Mouse (Mus musculus) layer of hippocampus, adult 18-20 months (tissue): ENCODE data around the gene Gps2. TPM values are rescaled to one million over a fixed set of nuclear protein-coding genes. Genes with fewer than 3 reads are reported as not detected.
A peak's percentile ranks its signal among the peaks of the same experiment; 100 is the strongest.
"Not testable (repeated sequence)": the region's sequence is repeated elsewhere in the genome, so short reads cannot be mapped to it uniquely, and the experiment has no call there.

Source experiments
- DNase-seq, 2 experiments: peaks; one replicate each; pipeline ENCODE4 v3.0.0; 2022; ENCODE audit warnings: low spot score in 2 of 2
- total RNA-seq, 2 experiments: library from RNA; stranded (reverse); gene quantifications; 2 replicates each; pipeline ENCODE4 v1.2.3; 2021

Gene Gps2
- total RNA-seq, 2 experiments from 2014 or later: 35.7 to 36.1 TPM

DNA sequence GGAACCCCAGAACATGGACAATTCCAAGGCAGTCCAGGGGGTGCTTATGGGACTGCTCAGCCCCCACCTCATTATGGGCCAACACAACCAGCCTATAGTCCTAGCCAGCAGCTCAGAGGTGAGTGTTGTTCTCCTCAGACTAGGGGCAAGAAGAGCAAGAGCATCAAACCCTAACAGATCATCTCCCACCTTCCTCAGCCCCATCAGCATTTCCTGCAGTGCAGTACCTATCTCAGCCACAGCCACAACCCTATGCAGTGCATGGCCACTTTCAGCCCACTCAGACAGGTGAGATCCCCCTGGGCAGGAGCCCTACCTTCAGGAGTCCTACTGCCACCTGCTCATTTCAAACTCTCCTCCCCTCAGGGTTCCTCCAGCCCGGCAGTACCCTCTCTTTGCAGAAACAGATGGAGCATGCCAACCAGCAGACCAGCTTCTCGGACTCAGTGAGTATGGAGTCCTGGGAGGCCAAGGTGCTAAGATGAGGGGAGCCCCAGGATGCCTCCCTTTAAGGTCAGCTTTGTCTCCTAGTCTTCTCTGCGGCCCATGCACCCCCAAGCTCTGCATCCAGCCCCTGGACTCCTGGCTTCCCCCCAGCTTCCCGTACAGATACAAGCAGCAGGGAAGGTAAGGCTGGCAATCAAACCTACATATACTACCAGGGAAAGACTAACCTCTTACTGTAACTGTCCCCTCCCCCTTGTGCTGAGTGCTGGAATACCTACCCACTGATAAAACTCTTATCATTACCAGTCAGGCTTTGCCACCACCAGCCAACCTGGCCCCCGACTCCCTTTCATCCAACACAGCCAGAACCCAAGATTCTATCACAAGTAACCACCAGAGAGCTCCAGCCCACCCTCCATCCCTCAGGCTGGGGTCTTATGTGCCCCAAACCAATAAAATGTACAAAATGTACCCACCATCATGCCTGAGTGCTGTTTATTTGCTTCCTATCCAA is 2.3 kb downstream of the Gps2 start:
- DNase-seq: no peak

DNA sequence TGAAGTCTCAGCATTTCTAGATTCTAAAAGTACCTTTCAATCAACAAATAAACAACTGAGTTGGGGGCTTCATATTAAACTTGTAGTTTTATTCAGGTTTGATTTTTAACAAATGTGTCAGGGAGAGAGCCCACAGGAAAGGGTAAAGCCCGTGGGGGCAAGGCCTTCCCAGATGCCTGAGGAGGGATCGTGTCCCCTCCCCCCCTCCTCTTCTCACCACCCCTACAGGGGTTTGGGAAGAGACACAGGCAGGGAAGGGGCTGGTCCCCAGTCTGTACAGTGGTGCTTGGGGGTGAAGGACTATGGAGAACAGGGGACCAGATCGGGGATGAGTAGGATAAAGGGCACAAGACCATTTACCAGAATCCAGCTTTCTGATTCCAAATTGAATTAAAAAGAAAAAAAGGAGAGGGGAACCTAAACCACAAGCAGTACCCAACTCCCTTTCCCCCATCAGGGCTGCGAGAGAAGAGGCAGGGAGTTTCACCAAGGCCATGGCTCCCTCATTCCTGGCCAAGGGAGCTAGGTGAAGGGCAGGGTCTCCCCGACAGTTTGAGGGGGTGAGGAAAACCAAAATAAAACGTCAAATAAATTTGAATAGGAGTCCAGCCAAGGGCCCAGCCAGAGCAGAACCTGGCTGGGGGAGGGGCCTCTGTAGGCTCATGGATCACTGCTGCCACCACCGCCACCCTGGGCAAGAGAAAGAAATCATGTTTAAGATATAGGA is 3.1 kb downstream of the Gps2 start:
- not testable (repeated sequence) for DNase-seq

DNA sequence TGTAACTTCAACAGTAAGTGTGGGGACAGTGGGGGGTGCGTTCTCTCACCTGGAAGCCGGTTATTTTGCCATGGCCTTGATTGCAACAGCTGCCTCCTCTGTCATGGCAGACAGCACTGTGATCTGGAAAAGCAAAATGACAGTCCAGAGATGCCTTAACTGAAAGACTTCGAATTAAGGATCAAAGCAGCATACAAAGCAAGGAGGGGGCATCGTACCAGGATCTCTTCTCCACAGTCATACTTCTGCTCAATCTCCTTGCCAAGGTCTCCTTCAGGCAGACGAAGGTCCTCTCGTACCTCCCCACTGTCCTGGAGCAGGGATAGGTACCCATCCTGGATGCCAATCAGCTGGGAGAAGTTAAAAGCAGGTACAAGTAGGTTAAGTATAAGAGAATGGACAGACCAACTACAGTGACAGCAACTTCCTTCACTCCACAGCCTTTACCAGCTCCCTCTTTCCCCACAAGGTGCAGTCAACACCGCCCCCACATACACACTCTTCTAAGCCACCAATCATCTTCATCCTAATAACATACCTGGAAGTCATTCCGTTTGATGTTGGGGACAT is 3.8 kb downstream of the Gps2 start:
- no peak for DNase-seq

DNA sequence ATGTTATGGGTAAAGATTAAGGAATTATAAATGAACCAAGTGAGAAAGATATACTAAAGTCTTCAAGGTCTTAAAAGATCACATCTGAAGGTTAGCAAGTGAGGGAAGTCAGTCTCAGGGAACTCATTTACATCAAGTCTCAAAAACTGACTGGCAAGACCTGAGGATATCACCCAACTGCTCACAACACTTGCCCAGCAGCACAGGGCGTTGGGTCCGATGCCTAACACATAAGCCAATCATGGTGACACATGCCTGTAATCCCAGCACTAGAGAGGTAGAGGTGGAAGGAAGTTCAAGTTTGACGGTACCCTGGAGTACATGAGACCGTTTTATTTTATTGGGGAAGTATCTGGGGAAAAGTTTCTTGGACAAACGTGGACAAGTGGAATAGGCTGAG is 4.4 kb downstream of the Gps2 start:
- DNase-seq: no peak

DNA sequence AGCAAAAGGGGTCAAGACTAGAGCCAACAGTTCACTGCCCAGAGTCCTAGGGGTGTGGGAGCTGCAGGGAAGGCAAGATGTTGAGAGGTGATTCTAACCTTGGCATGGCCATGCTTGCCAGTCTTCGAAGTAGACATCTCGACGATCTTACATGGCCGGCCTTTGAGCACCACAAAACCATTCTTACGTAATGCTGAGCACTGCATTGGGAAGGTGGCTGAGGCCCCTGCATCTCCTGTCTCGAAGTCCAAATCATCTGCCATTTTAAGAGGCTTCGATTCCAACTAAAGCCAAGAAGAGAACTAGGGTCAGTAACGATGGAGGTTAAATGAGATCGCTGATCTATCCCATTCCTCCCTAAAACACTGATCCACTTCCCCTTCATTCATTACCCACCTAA is 5.4 kb downstream of the Gps2 start:
- no peak for DNase-seq

DNA sequence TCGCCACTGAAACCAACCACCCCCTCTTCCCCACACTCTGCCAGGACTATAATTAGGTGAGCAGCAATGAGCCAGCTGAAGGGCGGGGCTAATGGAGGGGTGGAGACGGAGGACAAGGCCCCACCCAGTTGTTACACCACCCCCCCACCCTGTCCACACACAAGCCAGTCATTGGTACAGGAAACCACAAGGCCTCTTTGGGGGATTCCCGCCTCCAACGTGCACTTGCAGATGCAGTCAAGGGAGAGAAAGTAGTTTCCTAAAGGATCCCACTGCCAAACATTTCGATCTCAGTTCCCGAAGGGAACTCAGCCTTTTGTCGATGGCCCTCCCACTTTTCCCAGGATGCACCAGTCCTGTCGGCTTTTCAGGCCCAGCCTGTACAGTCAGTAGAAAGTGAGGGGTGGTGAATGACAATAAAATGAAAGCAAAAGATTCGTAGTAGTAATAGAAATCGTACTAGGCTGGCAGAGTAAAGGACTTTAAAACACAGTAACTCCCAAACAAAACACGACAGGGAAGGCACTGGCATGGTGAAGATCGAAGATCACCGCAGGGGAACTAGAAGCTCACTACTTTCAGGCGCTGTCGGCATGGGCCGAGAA is 6.1 kb downstream of the Gps2 start:
- peak in 1 of 2 experiments; percentile 60 for DNase-seq

DNA sequence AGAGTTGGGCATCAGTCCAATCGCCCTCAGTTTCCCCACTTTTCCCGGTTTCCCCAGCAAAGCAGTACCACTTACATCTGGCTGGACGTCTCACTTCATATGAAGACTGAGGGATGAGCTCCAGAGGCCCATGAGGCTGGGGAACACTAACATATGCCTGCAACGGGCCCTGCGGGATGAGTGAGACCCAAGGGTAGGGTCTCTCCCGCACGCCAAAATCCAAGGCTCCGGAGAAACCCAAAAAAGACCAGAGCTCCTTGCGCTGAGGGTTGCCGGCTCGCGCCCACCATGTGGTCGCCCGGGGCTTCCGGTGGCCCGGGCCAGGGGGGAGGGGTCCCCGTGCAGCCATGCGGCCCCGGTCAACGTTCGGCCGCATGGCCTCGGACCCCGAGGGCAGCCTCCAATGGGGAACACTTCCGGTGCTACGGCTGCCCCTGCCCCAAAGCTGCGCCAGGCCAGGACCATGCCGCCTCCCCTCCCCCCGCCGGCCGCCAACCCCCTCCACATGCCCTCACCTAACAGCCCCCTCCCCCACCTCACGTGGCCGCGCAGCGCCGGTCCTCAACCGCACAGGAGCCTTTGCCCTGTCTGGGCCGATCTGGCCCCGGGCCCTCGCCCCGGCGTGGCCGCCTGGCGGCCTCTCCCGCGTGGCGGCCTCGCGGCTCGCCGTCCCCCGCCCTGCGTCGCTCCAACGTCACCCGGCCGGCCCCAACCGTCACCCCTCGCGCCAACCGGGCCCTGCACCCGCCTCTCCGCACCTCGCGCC is 6.8 kb downstream of the Gps2 start:
- peak in 1 of 2 experiments; percentile 25 for DNase-seq

DNA sequence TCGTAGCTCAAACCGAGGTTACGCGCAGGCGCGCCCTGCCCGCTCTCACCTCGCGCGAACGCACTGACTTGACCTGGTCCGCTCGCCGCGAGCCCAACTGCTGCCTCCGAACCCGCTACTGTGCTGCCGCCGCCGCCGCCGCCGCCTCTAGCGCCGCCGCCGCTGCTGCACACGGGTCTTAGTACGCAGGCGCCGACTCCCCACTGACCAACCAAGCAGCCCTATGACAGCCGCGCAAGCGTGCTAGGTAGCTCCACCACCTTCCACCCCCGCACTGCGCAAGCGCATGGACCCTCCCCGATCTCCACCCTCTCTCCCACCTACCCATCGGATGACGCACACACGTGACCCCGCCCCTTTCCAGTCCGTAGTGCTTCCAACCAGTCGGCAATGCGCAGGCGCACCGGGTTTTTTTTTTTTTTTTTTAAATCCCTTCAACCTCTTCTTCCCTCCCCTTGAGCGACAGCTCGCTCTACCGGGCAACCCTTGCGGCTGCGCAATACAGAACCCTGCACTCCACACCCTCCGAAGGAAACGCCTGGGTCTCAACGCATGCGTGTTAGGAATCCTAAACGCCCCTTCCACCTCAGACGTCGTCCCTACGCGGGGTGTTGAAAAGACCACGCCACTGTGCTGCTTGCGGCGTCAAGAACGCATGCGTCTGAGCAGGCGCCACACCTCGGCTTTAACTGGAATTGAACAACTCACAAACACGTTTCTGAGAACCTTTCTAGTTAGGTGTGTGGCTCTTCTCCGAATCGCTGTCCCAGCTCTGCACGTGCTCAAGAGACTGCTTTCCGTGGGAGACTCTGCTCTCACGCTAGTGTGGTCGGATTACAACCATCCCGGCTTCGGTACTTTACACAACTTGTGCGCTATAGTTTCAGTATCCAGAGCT is 7.7 kb downstream of the Gps2 start, which contains the start of gene Eif5a:
Eif5a (minus strand) TSS at position 845 of the 898 bp plus-strand sequence.
- DNase-seq: peak; percentile 100

DNA sequence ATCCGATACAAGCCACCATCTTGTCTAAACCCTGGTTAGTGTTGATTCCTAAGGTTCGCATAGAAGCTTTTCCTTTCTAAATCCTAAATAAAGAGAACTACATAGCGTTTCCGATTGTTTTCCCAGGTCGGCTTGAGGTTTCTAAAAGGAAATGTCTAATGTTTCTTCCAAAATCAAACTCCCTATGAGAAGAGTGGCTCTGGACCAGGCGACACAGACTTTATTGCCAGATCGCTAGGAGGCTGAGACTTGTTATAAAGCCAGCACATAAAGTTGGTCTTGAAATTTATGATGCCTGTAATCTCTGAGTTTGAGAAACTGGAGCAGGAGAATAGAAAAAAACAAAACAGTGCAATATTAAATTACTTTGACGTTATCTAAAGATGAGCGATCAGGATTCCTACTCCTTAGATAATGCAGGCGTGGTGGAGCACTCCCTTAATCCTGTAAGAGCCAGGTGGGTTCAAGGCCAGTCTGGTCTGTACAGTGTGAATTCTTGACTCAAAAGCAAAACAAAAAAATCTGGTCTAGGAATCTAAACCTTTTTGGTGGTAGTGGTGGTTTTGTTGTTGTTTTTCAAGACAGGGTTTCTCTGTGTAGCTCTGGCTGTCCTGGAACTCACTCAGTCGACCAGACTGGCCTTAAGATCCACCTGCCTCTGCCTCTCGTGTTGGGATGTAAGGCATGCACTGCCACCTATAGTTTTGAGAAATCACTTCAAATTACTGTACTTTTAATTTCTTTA is 8.5 kb downstream of the Gps2 start:
- DNase-seq: no peak

DNA sequence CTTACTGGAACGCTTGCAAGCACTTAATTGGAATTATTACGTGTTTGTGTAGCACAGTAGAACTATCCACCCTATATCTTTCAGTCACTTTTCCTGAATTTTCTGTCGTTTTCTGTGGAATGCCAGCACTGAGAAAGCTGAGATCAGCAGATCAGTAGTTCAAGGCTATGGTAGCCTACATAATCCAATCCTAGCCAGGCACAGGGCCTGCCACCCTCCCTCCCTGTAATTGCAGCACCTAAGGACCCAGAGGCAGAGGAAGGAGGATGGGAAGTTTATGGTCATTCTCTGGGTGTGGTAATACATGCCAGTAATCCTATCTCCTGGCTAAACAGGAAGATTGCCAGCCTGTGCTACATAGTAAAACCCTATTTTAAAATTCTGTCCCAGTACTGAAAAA is 9.1 kb downstream of the Gps2 start:
- DNase-seq: no peak

DNA sequence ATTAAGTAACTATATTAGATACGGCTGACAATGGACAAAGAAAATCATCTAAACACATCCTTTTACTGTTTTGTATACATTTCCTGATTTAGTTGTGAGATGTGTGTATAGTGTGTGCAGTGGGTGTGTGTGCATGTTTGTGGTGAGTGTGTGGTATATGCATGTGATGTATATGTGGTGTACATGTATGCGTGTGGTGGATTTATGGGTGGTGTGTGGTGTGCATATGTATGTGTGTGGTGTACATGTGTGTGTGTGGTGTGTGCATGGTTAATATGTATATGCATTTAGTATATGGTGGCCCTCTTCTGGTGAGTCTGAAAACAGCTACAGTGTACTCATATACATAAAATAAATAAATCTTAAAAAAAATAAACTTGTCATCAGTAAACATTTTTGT is 13.8 kb downstream of the Gps2 start:
- DNase-seq: no peak

DNA sequence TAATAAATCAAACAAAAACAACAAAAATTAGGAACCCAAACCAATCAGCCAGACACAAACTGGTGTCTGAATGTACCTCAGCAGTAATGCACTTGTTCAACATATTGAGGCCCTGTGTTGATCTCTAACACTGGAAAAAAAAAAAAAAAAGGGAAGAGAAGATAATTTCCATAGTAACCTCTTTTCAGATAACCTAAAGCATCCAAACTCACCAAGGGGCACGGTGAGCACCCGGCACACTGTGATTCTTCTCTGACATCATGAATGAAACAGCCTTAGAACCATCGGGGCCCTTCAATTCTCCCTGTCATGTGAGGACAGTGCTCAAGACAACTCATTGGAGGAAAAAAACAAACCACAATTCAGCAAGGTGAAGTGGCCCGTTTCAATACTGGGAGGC is 16.0 kb downstream of the Gps2 start:
- no peak for DNase-seq

DNA sequence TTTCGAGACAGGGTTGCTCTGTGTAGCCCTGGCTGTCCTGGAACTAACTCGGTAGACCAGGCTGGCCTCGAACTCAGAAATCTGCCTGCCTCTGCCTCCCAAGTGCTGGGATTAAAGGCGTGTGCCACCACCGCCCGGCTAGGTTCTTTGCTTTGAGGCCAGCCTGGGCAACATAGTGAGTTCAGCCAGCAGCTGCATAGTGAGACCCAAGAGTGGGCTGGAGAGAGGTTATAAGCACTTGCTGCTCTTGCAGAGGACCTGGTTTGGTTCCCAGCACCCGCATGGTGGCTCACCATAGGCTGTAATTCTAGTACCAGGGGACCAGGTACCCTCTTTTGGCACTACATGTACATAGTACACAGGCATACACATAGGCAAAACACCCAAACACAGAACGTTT is 16.5 kb downstream of the Gps2 start:
- DNase-seq: not testable (repeated sequence)

DNA sequence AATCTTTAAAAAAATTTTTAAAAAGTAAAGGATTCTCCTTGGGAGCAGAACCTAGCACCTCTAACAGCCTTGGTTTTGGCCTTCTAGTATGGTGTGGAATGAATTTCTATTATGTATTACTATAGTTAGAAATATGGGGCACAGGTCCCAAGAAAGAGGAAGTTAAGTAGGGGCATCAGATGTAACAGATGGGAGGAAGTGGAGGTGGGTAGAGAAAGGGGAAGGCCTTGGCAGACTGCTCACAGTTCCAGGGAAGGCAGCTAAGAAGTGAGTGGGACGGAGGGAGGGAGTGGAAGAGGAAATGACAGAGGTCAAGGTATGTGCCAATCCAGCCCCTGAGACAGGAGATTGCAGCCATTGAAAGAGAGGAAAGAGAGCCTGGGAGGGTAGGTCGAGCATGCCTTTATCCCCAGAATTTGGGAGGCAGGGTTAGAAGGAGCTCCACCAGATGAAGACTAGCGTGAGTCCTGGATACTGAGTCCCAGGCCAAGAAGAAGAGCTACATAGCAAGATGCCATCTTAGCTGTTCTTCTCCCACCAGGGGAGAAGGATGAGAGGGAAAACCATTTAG is 17.4 kb downstream of the Gps2 start:
- no peak for DNase-seq

DNA sequence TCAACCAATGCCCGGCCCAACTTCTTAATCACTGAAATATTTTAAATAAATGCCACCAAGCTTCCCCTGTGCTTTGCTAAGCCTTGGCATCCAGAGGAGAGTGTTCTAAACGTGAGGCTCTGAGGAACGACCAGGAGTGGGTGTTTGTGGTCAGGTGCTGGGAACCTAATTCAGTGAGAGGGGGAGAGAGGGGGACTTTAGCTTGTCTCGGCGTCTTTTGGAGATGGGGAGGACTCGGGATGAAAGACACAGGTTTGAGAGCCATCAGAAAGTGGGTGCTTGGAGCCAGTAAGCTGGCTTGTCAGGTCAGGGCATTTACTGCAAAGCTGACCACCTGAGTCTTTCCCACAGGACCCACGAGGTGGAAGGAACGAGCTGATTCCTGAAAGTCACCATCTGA is 18.1 kb downstream of the Gps2 start:
- no peak for DNase-seq

DNA sequence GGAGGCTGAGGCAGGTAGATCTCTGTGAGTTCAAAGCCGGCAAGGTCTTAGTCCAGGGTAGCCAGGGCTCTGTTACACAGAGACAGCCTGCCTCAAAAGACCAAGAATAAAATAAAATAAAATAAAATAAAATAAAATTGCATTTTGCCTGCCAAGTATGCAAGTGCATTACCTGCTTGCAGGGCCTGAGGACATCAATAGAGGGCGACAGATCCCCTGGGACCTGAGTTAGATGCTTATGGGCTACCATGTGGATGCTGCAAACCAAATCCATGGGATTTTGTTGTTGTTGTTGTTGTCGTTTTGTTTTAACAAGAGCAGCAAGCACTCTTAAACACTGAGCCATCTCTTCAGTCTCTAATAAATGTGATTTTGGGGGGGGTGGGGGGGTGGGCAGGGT is 18.6 kb downstream of the Gps2 start:
- no peak for DNase-seq

DNA sequence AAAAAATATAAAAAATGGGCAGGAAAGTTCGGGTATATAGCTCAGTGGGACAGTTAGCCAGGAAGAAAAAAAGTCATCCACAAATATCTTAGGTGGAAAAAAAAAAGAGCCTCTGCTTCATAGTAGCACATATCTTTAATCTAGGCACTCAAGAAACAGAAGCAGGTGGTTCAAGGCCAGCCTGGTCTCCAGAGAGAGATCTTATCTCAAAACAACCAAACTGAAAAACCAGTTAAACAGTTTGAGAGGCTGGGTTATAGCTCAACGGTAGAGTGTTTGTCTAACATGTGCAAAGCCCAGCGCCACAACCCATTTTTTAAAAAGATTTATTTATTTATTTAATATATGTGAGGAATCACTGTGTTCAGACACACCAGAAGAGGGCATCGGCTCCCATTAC is 19.4 kb downstream of the Gps2 start:
- DNase-seq: no peak

DNA sequence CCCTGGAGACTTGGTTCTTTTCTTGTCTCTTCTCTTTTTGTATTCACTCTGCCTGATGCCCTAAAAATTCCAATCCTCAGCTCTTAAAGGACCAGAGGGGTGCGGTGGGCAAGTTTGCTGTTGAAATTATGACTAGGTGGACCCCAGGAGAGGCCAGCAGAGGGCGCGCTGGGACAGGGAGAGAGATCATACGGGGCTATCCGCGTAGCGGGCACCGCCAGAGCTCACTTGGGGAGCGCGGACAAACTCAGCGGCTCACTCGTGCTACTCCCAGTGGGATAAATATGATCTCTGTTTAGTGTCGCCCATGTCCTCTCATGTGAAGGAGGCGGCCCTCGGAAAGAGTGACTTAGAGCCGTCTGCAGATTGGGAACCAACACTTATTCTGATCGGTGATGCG is 20.5 kb downstream of the Gps2 start:
- peak; percentile 73 to 88 for DNase-seq

DNA sequence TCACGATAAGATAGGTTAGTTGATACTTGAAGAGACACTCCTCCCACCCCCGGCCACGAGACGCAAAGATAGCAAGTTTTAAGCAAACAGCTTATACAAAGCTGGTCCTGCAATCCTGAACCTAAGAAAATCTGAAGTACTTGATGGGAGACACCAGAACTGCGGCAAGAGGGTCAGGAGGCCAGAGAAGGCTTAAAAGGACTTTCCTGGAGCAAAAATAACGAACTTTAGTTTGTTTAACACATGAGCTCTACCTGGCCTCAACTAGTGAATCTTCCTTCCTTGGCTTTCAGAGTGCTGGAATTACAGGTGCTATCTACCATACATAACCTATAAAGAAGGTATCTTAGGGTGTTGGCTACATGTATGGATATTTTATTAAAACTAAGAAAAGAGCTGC is 21.0 kb downstream of the Gps2 start:
- DNase-seq: no peak
